Mouse (Mus musculus) cerebellum, adult 2 months (tissue): ENCODE measurements around the gene Setdb1.

ENCODE experiments used
- CTCF ChIP-seq: fragments of 200-500 bp; IDR thresholded peaks from 2 replicates; pipeline ENCODE4 v1.5.1; 2011; ENCODE audit warnings: low read depth, mild to moderate bottlenecking, control low read depth, low read length, moderate library complexity, borderline replicate concordance; ENCODE audit not compliant: insufficient read depth
- POLR2A ChIP-seq: fragments of 200-500 bp; IDR thresholded peaks from 2 replicates; pipeline ENCODE4 v1.6.1; 2011; ENCODE audit warnings: low read length, control low read depth, borderline replicate concordance; ENCODE audit not compliant: insufficient read depth

DNA sequence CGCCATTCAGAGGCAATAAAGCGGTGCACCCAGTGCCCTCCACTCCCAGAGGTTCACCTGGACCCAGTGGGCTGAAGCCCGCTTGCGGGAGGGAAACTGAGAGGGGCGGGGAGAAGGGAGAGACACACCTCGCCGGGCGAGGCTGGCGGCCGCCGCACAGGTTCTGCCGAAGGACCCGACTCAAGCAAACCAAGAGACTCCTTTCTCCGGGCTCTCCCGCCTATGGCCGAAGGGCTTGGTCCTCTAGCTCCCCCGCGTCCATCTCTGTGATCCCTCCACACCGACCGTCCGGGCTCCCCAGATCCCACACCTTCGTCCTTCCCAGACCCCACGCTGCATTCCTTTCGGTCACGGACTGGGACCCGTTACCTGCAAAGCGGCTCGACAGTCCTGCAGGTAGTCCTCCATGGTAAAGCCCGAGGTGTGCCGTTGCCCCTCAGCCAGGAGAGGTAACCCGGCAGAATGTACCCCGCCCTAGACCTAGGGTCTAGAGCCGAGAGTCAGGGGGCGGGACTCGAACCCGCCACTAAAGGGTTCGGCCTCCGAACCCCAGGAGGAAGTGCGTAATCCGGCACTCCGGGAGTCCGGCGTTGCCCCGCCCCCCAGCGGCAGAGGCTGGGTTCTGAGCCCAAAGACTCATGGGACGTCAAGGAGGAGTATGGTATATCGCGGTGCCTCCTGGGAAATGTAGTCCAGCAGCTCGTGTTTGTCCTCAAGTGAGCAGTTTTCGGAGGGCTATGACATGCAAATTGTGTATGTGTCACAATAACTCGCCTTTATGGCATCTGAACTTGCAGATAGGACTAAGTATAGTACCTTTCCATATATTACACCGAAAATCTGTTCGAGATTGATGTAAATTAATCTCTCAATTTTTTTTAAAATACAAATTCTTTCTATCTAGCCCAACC lies 75.5 kb downstream of the Setdb1 start, which contains the start of the genes Mindy1 and Prune1:
- TF ChIP-seq POLR2A = peak; percentile 70; the same call in 1 of the 2 replicates
- TF ChIP-seq CTCF = no peak
